Mouse (Mus musculus): ENCODE data around the gene Vsig1. TPM values are rescaled to one million over a fixed set of nuclear protein-coding genes. Genes with fewer than 3 reads are reported as not detected.

The Vsig1 gene
- total RNA-seq, 1 experiment, result not detected

GRCm38 (mm10) chrX:140903487-140903886, 3.9 kb upstream of the Vsig1 start:
- no peak for DNase-seq (ENCODE audit: low read depth, low spot score)
- H3K36me3 ChIP-seq (ENCODE audit: control insufficient read depth, insufficient read depth, low read length, poor library complexity, severe bottlenecking), result no peaks in the 10 kb centered on the region
- H3K27ac ChIP-seq (ENCODE audit: insufficient read depth, low read depth, low read length, poor library complexity, severe bottlenecking), result no peak overlapping the region
- H3K4me1 ChIP-seq (ENCODE audit: control insufficient read depth in 2 of 2, insufficient read depth in 2 of 2, low read length in 2 of 2, poor library complexity in 1 of 2), result no peaks in the 10 kb centered on the region
- TF ChIP-seq MAFK (IDR thresholded peaks at IDR 0.05; ENCODE audit: insufficient read depth, low read depth, low read length) (no peak), ZC3H11A (IDR thresholded peaks at IDR 0.05; ENCODE audit: borderline replicate concordance, low read depth, low read length) (no peak), ZNF384 (IDR thresholded peaks at IDR 0.05; ENCODE audit: low read depth, low read length) (no peak), CHD2 (IDR thresholded peaks at IDR 0.05; ENCODE audit: low read depth, low read length) (no peak)
- H3K9ac ChIP-seq (ENCODE audit: insufficient read depth, low read depth, low read length, poor library complexity, severe bottlenecking), result no peak overlapping the region
- in situ Hi-C loops (cut with MboI; ENCODE audit: low sequenced_read_pairs in 2 of 2, unreplicated experiment in 2 of 2), result no loop called here
- no peak overlapping the region for H3K4me3 ChIP-seq (ENCODE audit: insufficient read depth in 1 of 2, low read depth in 1 of 2, low read length in 2 of 2, poor library complexity in 1 of 2, severe bottlenecking in 1 of 2)
- H3K9me3 ChIP-seq (ENCODE audit: control insufficient read depth, insufficient read depth, low read depth, low read length), result no peaks in the 10 kb centered on the region

GRCm38 (mm10) chrX:140921321-140921720, 13.9 kb downstream of the Vsig1 start:
- no peak overlapping the region for H3K27ac ChIP-seq (ENCODE audit: insufficient read depth, low read depth, low read length, poor library complexity, severe bottlenecking)
- no peaks in the 10 kb centered on the region for H3K4me1 ChIP-seq (ENCODE audit: control insufficient read depth in 2 of 2, insufficient read depth in 2 of 2, low read length in 2 of 2, poor library complexity in 1 of 2)
- TF ChIP-seq CHD2 (IDR thresholded peaks at IDR 0.05; ENCODE audit: low read depth, low read length) (no peak), MAFK (IDR thresholded peaks at IDR 0.05; ENCODE audit: insufficient read depth, low read depth, low read length) (no peak), HCFC1 (IDR thresholded peaks at IDR 0.05; ENCODE audit: borderline replicate concordance, insufficient read depth, low read length) (no peak), ZNF384 (IDR thresholded peaks at IDR 0.05; ENCODE audit: low read depth, low read length) (no peak), ZC3H11A (IDR thresholded peaks at IDR 0.05; ENCODE audit: borderline replicate concordance, low read depth, low read length) (no peak)
- in situ Hi-C loops (cut with MboI; ENCODE audit: low sequenced_read_pairs in 2 of 2, unreplicated experiment in 2 of 2), result no loop called here
- no peaks in the 10 kb centered on the region for H3K36me3 ChIP-seq (ENCODE audit: control insufficient read depth, insufficient read depth, low read length, poor library complexity, severe bottlenecking)
- H3K9me3 ChIP-seq (ENCODE audit: control insufficient read depth, insufficient read depth, low read depth, low read length), result no peaks in the 10 kb centered on the region
- no peak for DNase-seq (ENCODE audit: low read depth, low spot score)
- H3K9ac ChIP-seq (ENCODE audit: insufficient read depth, low read depth, low read length, poor library complexity, severe bottlenecking), result no peak overlapping the region
- no peak overlapping the region for H3K4me3 ChIP-seq (ENCODE audit: insufficient read depth in 1 of 2, low read depth in 1 of 2, low read length in 2 of 2, poor library complexity in 1 of 2, severe bottlenecking in 1 of 2)

GRCm38 (mm10) chrX:140932066-140932465, 24.7 kb downstream of the Vsig1 start:
- in situ Hi-C loops (cut with MboI; ENCODE audit: low sequenced_read_pairs in 2 of 2, unreplicated experiment in 2 of 2), result no loop called here

GRCm38 (mm10) chrX:140933263-140933662, 25.9 kb downstream of the Vsig1 start:
- in situ Hi-C loops (cut with MboI; ENCODE audit: low sequenced_read_pairs in 2 of 2, unreplicated experiment in 2 of 2), result no loop called here

More at GRCm38 (mm10) chrX:140932066-140932465, 24.7 kb downstream of the Vsig1 start:
- no peaks in the 10 kb centered on the region for H3K36me3 ChIP-seq (ENCODE audit: control insufficient read depth, insufficient read depth, low read length, poor library complexity, severe bottlenecking)
- no peak overlapping the region for H3K9ac ChIP-seq (ENCODE audit: insufficient read depth, low read depth, low read length, poor library complexity, severe bottlenecking)
- H3K4me1 ChIP-seq (ENCODE audit: control insufficient read depth in 2 of 2, insufficient read depth in 2 of 2, low read length in 2 of 2, poor library complexity in 1 of 2), result no peaks in the 10 kb centered on the region
- DNase-seq (ENCODE audit: low read depth, low spot score), result no peak
- no peaks in the 10 kb centered on the region for H3K9me3 ChIP-seq (ENCODE audit: control insufficient read depth, insufficient read depth, low read depth, low read length)
- TF ChIP-seq MAFK (IDR thresholded peaks at IDR 0.05; ENCODE audit: insufficient read depth, low read depth, low read length) (no peak), CHD2 (IDR thresholded peaks at IDR 0.05; ENCODE audit: low read depth, low read length) (no peak)
- no peak overlapping the region for H3K27ac ChIP-seq (ENCODE audit: insufficient read depth, low read depth, low read length, poor library complexity, severe bottlenecking)
- no peak overlapping the region for H3K4me3 ChIP-seq (ENCODE audit: insufficient read depth in 1 of 2, low read depth in 1 of 2, low read length in 2 of 2, poor library complexity in 1 of 2, severe bottlenecking in 1 of 2)

GRCm38 (mm10) chrX:140936271-140936670, 28.9 kb downstream of the Vsig1 start:
- Histone ChIP-seq H3K9ac (ENCODE audit: insufficient read depth, low read depth, low read length, poor library complexity, severe bottlenecking) (no peak overlapping the region), H3K27ac (ENCODE audit: insufficient read depth, low read depth, low read length, poor library complexity, severe bottlenecking) (no peak overlapping the region), H3K4me3 (ENCODE audit: insufficient read depth in 1 of 2, low read depth in 1 of 2, low read length in 2 of 2, poor library complexity in 1 of 2, severe bottlenecking in 1 of 2) (no peak overlapping the region), H3K9me3 (ENCODE audit: control insufficient read depth, insufficient read depth, low read depth, low read length) (no peaks in the 10 kb centered on the region), H3K4me1 (ENCODE audit: control insufficient read depth in 2 of 2, insufficient read depth in 2 of 2, low read length in 2 of 2, poor library complexity in 1 of 2) (no peaks in the 10 kb centered on the region), H3K36me3 (ENCODE audit: control insufficient read depth, insufficient read depth, low read length, poor library complexity, severe bottlenecking) (no peaks in the 10 kb centered on the region)
- TF ChIP-seq ZC3H11A (IDR thresholded peaks at IDR 0.05; ENCODE audit: borderline replicate concordance, low read depth, low read length), result no peak
- no peak for TF ChIP-seq CHD2 (IDR thresholded peaks at IDR 0.05; ENCODE audit: low read depth, low read length)
- no peak for TF ChIP-seq MAFK (IDR thresholded peaks at IDR 0.05; ENCODE audit: insufficient read depth, low read depth, low read length)
- DNase-seq (ENCODE audit: low read depth, low spot score), result no peak
- in situ Hi-C loops (cut with MboI; ENCODE audit: low sequenced_read_pairs in 2 of 2, unreplicated experiment in 2 of 2), result no loop called here

More at GRCm38 (mm10) chrX:140933263-140933662, 25.9 kb downstream of the Vsig1 start:
- Histone ChIP-seq H3K4me1 (ENCODE audit: control insufficient read depth in 2 of 2, insufficient read depth in 2 of 2, low read length in 2 of 2, poor library complexity in 1 of 2) (no peaks in the 10 kb centered on the region), H3K9me3 (ENCODE audit: control insufficient read depth, insufficient read depth, low read depth, low read length) (no peaks in the 10 kb centered on the region), H3K36me3 (ENCODE audit: control insufficient read depth, insufficient read depth, low read length, poor library complexity, severe bottlenecking) (no peaks in the 10 kb centered on the region), H3K27ac (ENCODE audit: insufficient read depth, low read depth, low read length, poor library complexity, severe bottlenecking) (no peak overlapping the region), H3K9ac (ENCODE audit: insufficient read depth, low read depth, low read length, poor library complexity, severe bottlenecking) (no peak overlapping the region), H3K4me3 (ENCODE audit: insufficient read depth in 1 of 2, low read depth in 1 of 2, low read length in 2 of 2, poor library complexity in 1 of 2, severe bottlenecking in 1 of 2) (no peak overlapping the region)
- no peak for DNase-seq (ENCODE audit: low read depth, low spot score)
- TF ChIP-seq ZC3H11A (IDR thresholded peaks at IDR 0.05; ENCODE audit: borderline replicate concordance, low read depth, low read length) (no peak), MAFK (IDR thresholded peaks at IDR 0.05; ENCODE audit: insufficient read depth, low read depth, low read length) (no peak), CHD2 (IDR thresholded peaks at IDR 0.05; ENCODE audit: low read depth, low read length) (no peak), HCFC1 (IDR thresholded peaks at IDR 0.05; ENCODE audit: borderline replicate concordance, insufficient read depth, low read length) (no peak), ZNF384 (IDR thresholded peaks at IDR 0.05; ENCODE audit: low read depth, low read length) (no peak)
